Comparison of ENCODE assay signal across 8 mouse cellular contexts in genomic region chr16:38562131-38562967, GRCm38 (mm10). TPM values are rescaled to one million over a fixed set of nuclear protein-coding genes. Genes with fewer than 3 reads are reported as not detected.
DNase-seq lines count a peak whose midpoint lies in the region; ATAC-seq and TF ChIP-seq lines count a peak whose summit lies in the region.

No protein-coding gene starts in this region.

- peaks cover 22% of the 10 kb centered on the region for H3K36me3 ChIP-seq in ES-Bruce4 (ENCODE audit: control insufficient read depth, insufficient read depth, low read length, poor library complexity, severe bottlenecking)
- H3K36me3 ChIP-seq in forebrain, embryonic 14.5 days (ENCODE audit: control insufficient read depth, insufficient read depth, low read length), result peaks cover 17% of the 10 kb centered on the region

- H3K9ac ChIP-seq in ES-Bruce4 (ENCODE audit: low read depth, poor library complexity, severe bottlenecking), result peak overlapping the region; percentile 77
- H3K9ac ChIP-seq in forebrain, embryonic 14.5 days (ENCODE audit: low read length), result peak overlapping the region; percentile 81

- H3K27me3 ChIP-seq in ES-Bruce4 (ENCODE audit: control insufficient read depth, insufficient read depth, low read length, poor library complexity, severe bottlenecking), result no peaks in the 10 kb centered on the region
- H3K27me3 ChIP-seq in forebrain, embryonic 14.5 days (replicated peaks; ENCODE audit: control insufficient read depth, insufficient read depth, low read length), result no peaks in the 10 kb centered on the region

- ATAC-seq in cerebellum, adult (ENCODE audit: insufficient number of reproducible peaks, low FRiP score, low TSS enrichment), result peak; percentile 89
- ATAC-seq in forebrain, embryonic 14.5 days, result peak; percentile 98
- ATAC-seq in neutrophil, adult 5-6 weeks (ENCODE audit: extremely low read depth, insufficient number of reproducible peaks, low FRiP score, poor library complexity, severe bottlenecking), result peak; percentile 97

- DNase-seq in forebrain, embryonic 14.5 days (ENCODE audit: low spot score), result peak; percentile 97
- DNase-seq in heart, postnatal 25 days (ENCODE audit: low spot score), result peak; percentile 88
- peak; percentile 92 to 97 for DNase-seq in layer of hippocampus, adult 18-20 months (ENCODE audit: low spot score in 2 of 2)
- DNase-seq in lung, adult 2 months, result peak; percentile 95
- DNase-seq in thymus, adult 18-20 months, result peak; percentile 89 to 90

- peaks cover 4% of the 10 kb centered on the region for H3K4me1 ChIP-seq in ES-Bruce4 (ENCODE audit: control insufficient read depth, insufficient read depth, low read length)
- peaks cover 8% of the 10 kb centered on the region for H3K4me1 ChIP-seq in forebrain, embryonic 14.5 days (ENCODE audit: control insufficient read depth, insufficient read depth, low read length)
- no peaks in the 10 kb centered on the region; the same call in 1 of the 2 replicates for H3K4me1 ChIP-seq in lung, adult 2 months (ENCODE audit: control insufficient read depth, insufficient read depth, low read length)

- intact Hi-C loops in heart, postnatal 25 days (cut with DNase I), result loop anchor here (5.0 kb wide), 1 partner anchor 50 kb away; no protein-coding TSS in a partner anchor

- H3K4me2 ChIP-seq in forebrain, embryonic 14.5 days (ENCODE audit: low read length), result peak overlapping the region; percentile 62

- TF ChIP-seq CTCF in ES-Bruce4 (IDR thresholded peaks at IDR 0.05; ENCODE audit: low read depth, low read length), result no peak
- no peak for TF ChIP-seq CTCF in lung, adult 2 months (IDR thresholded peaks at IDR 0.05; ENCODE audit: insufficient read depth, low read length)

- no peaks in the 10 kb centered on the region for H3K9me3 ChIP-seq in ES-Bruce4 (replicated peaks; ENCODE audit: control insufficient read depth, insufficient read depth, low read length, poor library complexity, severe bottlenecking)
- no peaks in the 10 kb centered on the region for H3K9me3 ChIP-seq in forebrain, embryonic 14.5 days (replicated peaks; ENCODE audit: control insufficient read depth, low read length)

- TF ChIP-seq EP300 in ES-Bruce4 (IDR thresholded peaks at IDR 0.05; ENCODE audit: insufficient read depth, low read depth, low read length), result 0 out of 2 replicates have a peak, but pooled peaks have one; percentile 37

- peak overlapping the region; percentile 82 for H3K4me3 ChIP-seq in ES-Bruce4 (ENCODE audit: low read depth, low read length)
- H3K4me3 ChIP-seq in forebrain, embryonic 14.5 days (ENCODE audit: low read depth, low read length), result peak overlapping the region; percentile 72
- peak overlapping the region; percentile 100 for H3K4me3 ChIP-seq in lung, adult 2 months (replicated peaks; ENCODE audit: extremely low read depth, low read depth, low read length)

- TF ChIP-seq POLR2A in ES-Bruce4 (IDR thresholded peaks at IDR 0.05; ENCODE audit: insufficient read depth, low read length), result no peak
- TF ChIP-seq POLR2A in lung, adult 2 months (IDR thresholded peaks at IDR 0.05; ENCODE audit: borderline replicate concordance, extremely low read depth, low read depth, low read length), result peak; percentile 98; the same call in 1 of the 2 replicates

- WGBS in forebrain, embryonic 14.5 days, result 8% methylated on average over 37 of the region's 37 CpGs
- 6% methylated on average over 37 of the region's 37 CpGs for WGBS in lung, adult 2 months

- peak overlapping the region; percentile 78 for H3K27ac ChIP-seq in ES-Bruce4 (ENCODE audit: insufficient read depth, low read length)
- H3K27ac ChIP-seq in forebrain, embryonic 14.5 days (ENCODE audit: low read depth, low read length), result peak overlapping the region; percentile 55; the same call in 1 of the 2 replicates

RNA-seq across cellular contexts. Expression of gene Tmem39a, which starts 3.9 kb away (rescaled TPM):
- polyA plus RNA-seq in ES-Bruce4 (2011; ENCODE audit: insufficient read depth, insufficient read length, low read depth, missing spikeins), result 165 and 186 TPM in 2 replicates
- polyA plus RNA-seq in forebrain, embryonic 14.5 days (2014; fragmentation: Nextera tagmentation; extraction: Ambion mirVana), result 41.6 and 42.6 TPM in 2 replicates
- total RNA-seq in heart, postnatal 25 days (2021), result 10 to 100 TPM; 18.3 to 27.7 TPM
- 10 to 100 TPM; 24.4 to 24.8 TPM for total RNA-seq in layer of hippocampus, adult 18-20 months (2021)
- polyA plus RNA-seq in lung, adult 2 months (2012; rRNA removed), result 50.1 and 73.2 TPM in 2 replicates
- total RNA-seq in neutrophil, adult 5-6 weeks (2017), result 39.5 and 46.3 TPM in 2 replicates

RNA-seq across cellular contexts. Expression of gene Poglut1, which starts 12.3 kb away (rescaled TPM):
- 90.1 and 99.5 TPM in 2 replicates for polyA plus RNA-seq in ES-Bruce4 (2011; ENCODE audit: insufficient read depth, insufficient read length, low read depth, missing spikeins)
- 67.2 and 69.5 TPM in 2 replicates for polyA plus RNA-seq in forebrain, embryonic 14.5 days (2014; fragmentation: Nextera tagmentation; extraction: Ambion mirVana)
- total RNA-seq in heart, postnatal 25 days (2021), result 10 to 100 TPM in 1 of 2 experiments, 1 to 10 TPM in 1; 9.5 to 10.4 TPM
- 10 to 100 TPM; 48.8 to 49.6 TPM for total RNA-seq in layer of hippocampus, adult 18-20 months (2021)
- polyA plus RNA-seq in lung, adult 2 months (2012; rRNA removed), result 17.5 and 27.8 TPM in 2 replicates
- 16.6 and 18.5 TPM in 2 replicates for total RNA-seq in neutrophil, adult 5-6 weeks (2017)

RNA-seq across cellular contexts. Expression of gene Timmdc1, which starts 39.9 kb away (rescaled TPM):
- polyA plus RNA-seq in ES-Bruce4 (2011; ENCODE audit: insufficient read depth, insufficient read length, low read depth, missing spikeins), result 46.4 and 53.9 TPM in 2 replicates
- polyA plus RNA-seq in forebrain, embryonic 14.5 days (2014; fragmentation: Nextera tagmentation; extraction: Ambion mirVana), result 26.4 and 28.4 TPM in 2 replicates
- total RNA-seq in heart, postnatal 25 days (2021), result 10 to 100 TPM; 70.7 to 75.8 TPM
- 10 to 100 TPM; 29.1 to 29.5 TPM for total RNA-seq in layer of hippocampus, adult 18-20 months (2021)
- polyA plus RNA-seq in lung, adult 2 months (2012; rRNA removed), result 10.0 and 12.9 TPM in 2 replicates
- 17.3 and 18.0 TPM in 2 replicates for total RNA-seq in neutrophil, adult 5-6 weeks (2017)

Comparison
In these comparisons a context has a peak if more than half of its experiments do, and no peak if none do; other contexts are left out.
1. Peak in every context shown above with its lines: DNase-seq, ATAC-seq, H3K4me3 ChIP-seq and H3K27ac ChIP-seq.